Mouse (Mus musculus) lung, embryonic 15.5 days (tissue): Measurements from ENCODE around the gene Smim23. TPM values are rescaled to one million over a fixed set of nuclear protein-coding genes. Genes with fewer than 3 reads are reported as not detected.

Experiments used
- ATAC-seq: fragments of 200-750 bp; cut with Nextera tagmentation; 2 replicates; pipeline ENCODE4 v1.8.0; 2017; ENCODE audit warnings: moderate number of reproducible peaks, borderline replicate concordance; ENCODE audit not compliant: low FRiP score, low TSS enrichment; ENCODE audit errors: extremely low read depth
- H3K27ac ChIP-seq: fragments of 300-500 bp; sonication (generic); 2 replicates; pipeline ENCODE4 v1.5.1; 2015; ENCODE audit warnings: moderate library complexity, mild to moderate bottlenecking, inconsistent platforms
- H3K27me3 ChIP-seq: fragments of 300-500 bp; sonication (generic); 2 replicates; pipeline ENCODE4 v1.6.1; 2015; ENCODE audit warnings: inconsistent platforms
- H3K36me3 ChIP-seq: fragments of 300-500 bp; sonication (generic); 2 replicates; pipeline ENCODE4 v1.6.1; 2015; ENCODE audit warnings: inconsistent platforms
- H3K4me1 ChIP-seq: fragments of 300-500 bp; sonication (generic); 2 replicates; pipeline ENCODE4 v1.6.1; 2015; ENCODE audit warnings: inconsistent platforms
- H3K4me2 ChIP-seq: fragments of 300-500 bp; sonication (generic); 2 replicates; pipeline ENCODE4 v1.6.1; 2015; ENCODE audit warnings: inconsistent platforms, mild to moderate bottlenecking, moderate library complexity
- H3K4me3 ChIP-seq: fragments of 300-500 bp; sonication (generic); 2 replicates; pipeline ENCODE4 v1.5.1; 2015; ENCODE audit warnings: mild to moderate bottlenecking, inconsistent platforms
- H3K9ac ChIP-seq: fragments of 300-500 bp; sonication (generic); 2 replicates; pipeline ENCODE4 v1.6.1; 2015; ENCODE audit warnings: inconsistent platforms
- H3K9me3 ChIP-seq: fragments of 300-500 bp; sonication (generic); 2 replicates; pipeline ENCODE4 v1.6.1; 2016; ENCODE audit warnings: inconsistent platforms
- WGBS: fragments of 180-500 bp; shearing (Covaris S2); methylation state at CpG from one replicate; pipeline ENCODE4 v1.1.7; 2015; 5-methylcytosine and 5-hydroxymethylcytosine counted together
- polyA plus RNA-seq: library from polyadenylated mRNA; unstranded; fragments of >200 nt; fragmentation: Nextera tagmentation; extraction: Ambion mirVana; gene quantifications from 2 replicates; pipeline ENCODE4 v1.2.1, GENCODE M21; 2015

Smim23 gene
- polyA plus RNA-seq, 1 experiment from 2014 or later, result not detected

DNA sequence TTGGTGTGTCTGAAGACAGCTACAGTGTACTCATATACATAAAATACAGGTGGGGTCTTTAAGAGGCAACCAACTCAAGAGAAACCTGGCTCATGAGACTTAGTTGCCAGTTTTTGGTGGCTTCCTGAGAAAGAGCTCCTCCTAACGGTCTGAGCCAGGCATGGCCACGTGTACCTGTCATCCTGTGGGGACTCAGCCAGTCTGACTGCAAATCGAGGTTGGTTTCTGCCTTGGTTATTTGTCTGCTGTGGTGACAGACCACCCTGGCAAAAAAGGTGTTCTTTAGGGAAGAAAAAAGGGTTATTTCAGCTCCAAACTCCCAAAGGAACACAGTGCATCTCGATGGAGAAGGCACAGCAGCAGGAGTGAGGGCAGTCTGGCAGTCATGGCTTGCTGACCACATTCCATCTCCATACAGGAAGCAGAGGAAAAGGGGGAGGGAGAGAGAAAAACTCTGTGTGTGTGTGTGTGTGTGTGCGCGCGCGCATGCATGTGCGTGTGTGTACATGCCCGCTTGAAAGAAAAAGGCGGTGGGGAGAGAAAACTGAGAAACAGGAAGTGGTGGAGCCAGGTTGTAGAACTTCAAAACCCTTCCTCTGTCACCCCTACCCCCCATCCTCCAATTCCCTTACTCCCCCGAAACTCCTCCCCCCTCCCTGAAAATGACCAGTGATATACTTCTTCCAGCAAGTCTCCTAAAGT lies 55.6 kb downstream of the Smim23 start:
- Histone ChIP-seq H3K27me3 (no peaks in the 10 kb centered on the region), H3K4me2 (no peak overlapping the region), H3K4me3 (no peak overlapping the region), H3K9ac (no peak overlapping the region), H3K9me3 (no peaks in the 10 kb centered on the region), H3K27ac (no peak overlapping the region), H3K36me3 (no peaks in the 10 kb centered on the region), H3K4me1 (no peaks in the 10 kb centered on the region)
- WGBS, result 71% methylated on average over 12 of the region's 12 CpGs
- no peak for ATAC-seq

Other genes with a start within 250 kb of the Smim23 start
- gene Fbxw11, start 181.9 kb downstream of the Smim23 start, polyA plus RNA-seq, result 84.9 and 85.5 TPM in 2 replicates